Comparison of ENCODE assay signal across 8 mouse cellular contexts in the genomic region with DNA sequence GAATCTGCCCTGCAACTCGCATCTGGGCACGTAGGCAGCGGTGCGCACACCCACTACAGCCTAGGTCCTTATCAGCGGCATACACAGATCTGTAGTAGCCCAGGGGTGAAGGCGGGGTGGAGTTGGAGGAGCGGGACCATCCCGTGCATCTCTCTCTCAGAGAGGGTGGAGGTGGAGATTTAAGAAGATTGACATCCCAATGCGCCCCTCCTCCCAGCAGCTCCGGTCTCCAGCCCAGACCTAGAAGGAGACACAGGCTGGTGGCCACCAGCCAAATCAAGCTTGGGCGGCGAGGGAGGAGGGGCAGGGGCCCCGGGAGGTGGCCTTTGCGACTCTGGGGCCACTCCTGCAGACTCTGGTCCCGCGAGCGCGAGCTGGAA. TPM values are rescaled to one million over a fixed set of nuclear protein-coding genes. Genes with fewer than 3 reads are reported as not detected.
DNase-seq lines count a peak whose midpoint lies in the region; ATAC-seq and TF ChIP-seq lines count a peak whose summit lies in the region.

A gene (plus strand): TSS at position 274 of the 380 bp plus-strand sequence.

- H3K4me2 ChIP-seq in lung, embryonic 14.5 days = peak within 1 kb of the TSS; percentile 93
- H3K4me2 ChIP-seq in hindbrain, postnatal 0 days (ENCODE audit: low read depth, low read length) = peak within 1 kb of the TSS; percentile 76
- peak within 1 kb of the TSS; percentile 91 for H3K4me2 ChIP-seq in liver, embryonic 11.5 days

- peak; percentile 65 for DNase-seq in lung, embryonic 14.5 days
- DNase-seq in lung, postnatal 36 days = no peak
- DNase-seq in c-Kit-positive CD71-positive TER-119-negative erythroid progenitor cells, embryonic 14.5 days (ENCODE audit: low read depth) = peak; percentile 96
- DNase-seq in forebrain, embryonic 10.5 days (ENCODE audit: extremely low spot score, low spot score) = peak; percentile 59
- peak; percentile 87 for DNase-seq in hindbrain, postnatal 0 days (ENCODE audit: low spot score)
- peak; percentile 79 for DNase-seq in liver, embryonic 11.5 days (ENCODE audit: low spot score)
- DNase-seq in right cerebral cortex, adult 2 months (ENCODE audit: low spot score in 2 of 2) = peak; percentile 36 to 57
- DNase-seq in MN1 (ENCODE audit: low spot score) = no peak

- no peak within 1 kb of the TSS; the same call in 1 of the 2 replicates for H3K27ac ChIP-seq in lung, embryonic 14.5 days (ENCODE audit: low read depth)
- peak within 1 kb of the TSS; percentile 85 for H3K27ac ChIP-seq in forebrain, embryonic 10.5 days
- H3K27ac ChIP-seq in hindbrain, postnatal 0 days = peak within 1 kb of the TSS; percentile 89
- peak within 1 kb of the TSS; percentile 97 for H3K27ac ChIP-seq in liver, embryonic 11.5 days (ENCODE audit: low read depth, low read length)

- H3K9me3 ChIP-seq in lung, embryonic 14.5 days (ENCODE audit: low read depth, low read length) = no peaks in the 10 kb centered on the region
- H3K9me3 ChIP-seq in forebrain, embryonic 10.5 days = no peaks in the 10 kb centered on the region
- H3K9me3 ChIP-seq in hindbrain, postnatal 0 days (ENCODE audit: low read length) = no peaks in the 10 kb centered on the region
- H3K9me3 ChIP-seq in liver, embryonic 11.5 days (ENCODE audit: control insufficient read depth, low read length) = no peaks in the 10 kb centered on the region

- H3K9ac ChIP-seq in lung, embryonic 14.5 days = peak within 1 kb of the TSS; percentile 48
- peak within 1 kb of the TSS; percentile 95 for H3K9ac ChIP-seq in hindbrain, postnatal 0 days (replicated peaks; ENCODE audit: low read length)
- peak within 1 kb of the TSS; percentile 91 for H3K9ac ChIP-seq in liver, embryonic 11.5 days (ENCODE audit: low read depth, low read length)

- TF ChIP-seq CTCF in lung, embryonic 14.5 days (IDR thresholded peaks at IDR 0.05; ENCODE audit: low read depth) = no peak
- TF ChIP-seq CTCF in hindbrain, postnatal 0 days (IDR thresholded peaks at IDR 0.05; ENCODE audit: low read depth) = no peak

- no peaks in the 10 kb centered on the region for H3K4me1 ChIP-seq in lung, embryonic 14.5 days (ENCODE audit: insufficient read depth)
- H3K4me1 ChIP-seq in forebrain, embryonic 10.5 days = peaks cover 19% of the 10 kb centered on the region
- peaks cover 16% of the 10 kb centered on the region for H3K4me1 ChIP-seq in hindbrain, postnatal 0 days (ENCODE audit: insufficient read depth, low read length)
- H3K4me1 ChIP-seq in liver, embryonic 11.5 days (replicated peaks; ENCODE audit: control insufficient read depth, insufficient read depth, low read length) = peaks cover 42% of the 10 kb centered on the region

- H3K4me3 ChIP-seq in lung, embryonic 14.5 days (ENCODE audit: low read depth, low read length) = peak within 1 kb of the TSS; percentile 47
- H3K4me3 ChIP-seq in forebrain, embryonic 10.5 days = peak within 1 kb of the TSS; percentile 71
- H3K4me3 ChIP-seq in hindbrain, postnatal 0 days (ENCODE audit: low read length) = peak within 1 kb of the TSS; percentile 82
- peak within 1 kb of the TSS; percentile 87 for H3K4me3 ChIP-seq in liver, embryonic 11.5 days (ENCODE audit: low read depth, low read length)

- H3K27me3 ChIP-seq in lung, embryonic 14.5 days (ENCODE audit: insufficient read depth, low read length) = peaks cover 33% of the 10 kb centered on the region
- peaks cover 51% of the 10 kb centered on the region for H3K27me3 ChIP-seq in forebrain, embryonic 10.5 days (ENCODE audit: poor library complexity, severe bottlenecking)
- H3K27me3 ChIP-seq in hindbrain, postnatal 0 days (ENCODE audit: insufficient read depth, low read length) = no peaks in the 10 kb centered on the region
- H3K27me3 ChIP-seq in liver, embryonic 11.5 days (replicated peaks; ENCODE audit: control insufficient read depth, insufficient read depth, low read length) = peaks cover 21% of the 10 kb centered on the region

- H3K36me3 ChIP-seq in lung, embryonic 14.5 days (ENCODE audit: insufficient read depth) = no peaks in the 10 kb centered on the region
- no peaks in the 10 kb centered on the region for H3K36me3 ChIP-seq in forebrain, embryonic 10.5 days (replicated peaks)
- H3K36me3 ChIP-seq in hindbrain, postnatal 0 days (ENCODE audit: insufficient read depth, low read length) = peaks cover under 1% of the 10 kb centered on the region; the same call in 1 of the 2 replicates
- H3K36me3 ChIP-seq in liver, embryonic 11.5 days (ENCODE audit: control insufficient read depth, insufficient read depth, low read length) = peaks cover 10% of the 10 kb centered on the region; the same call in 1 of the 2 replicates

- 2% methylated on average over 18 of the region's 18 CpGs for WGBS in lung, embryonic 14.5 days
- 3% methylated on average over 18 of the region's 18 CpGs for WGBS in forebrain, embryonic 10.5 days
- 2% methylated on average over 18 of the region's 18 CpGs for WGBS in hindbrain, postnatal 0 days
- WGBS in liver, embryonic 11.5 days = 2% methylated on average over 18 of the region's 18 CpGs

- peak; percentile 87 for ATAC-seq in lung, embryonic 14.5 days (ENCODE audit: insufficient read depth)
- peak; percentile 91 for ATAC-seq in hindbrain, postnatal 0 days
- peak; percentile 98 for ATAC-seq in liver, embryonic 11.5 days (replicated peaks; ENCODE audit: low FRiP score)

RNA-seq across cellular contexts. Expression of the gene that starts here (rescaled TPM):
- polyA plus RNA-seq in lung, embryonic 14.5 days (2014; fragmentation: Nextera tagmentation; extraction: Ambion mirVana) = 0.09 TPM in 1 of 2 replicates, not detected in the other
- polyA plus RNA-seq in forebrain, embryonic 10.5 days (2016; fragmentation: Nextera tagmentation; extraction: Ambion mirVana) = 1.6 and 2.0 TPM in 2 replicates
- total RNA-seq in hindbrain, postnatal 0 days (2014; rRNA removed) = 22.4 and 25.7 TPM in 2 replicates
- polyA plus RNA-seq in hindbrain, postnatal 0 days (2015; fragmentation: Nextera tagmentation; extraction: Ambion mirVana) = 8.1 and 8.5 TPM in 2 replicates
- polyA plus RNA-seq in liver, embryonic 11.5 days (2014; fragmentation: Nextera tagmentation; extraction: Ambion mirVana) = 22.8 and 23.5 TPM in 2 replicates

Comparison
In these comparisons a context has a peak if more than half of its experiments do, and no peak if none do; other contexts are left out.
1. Peak in DNase-seq, ATAC-seq, H3K4me3 ChIP-seq, H3K9ac ChIP-seq and H3K4me2 ChIP-seq in lung, embryonic 14.5 days; RNA of the gene not detected or under 1 TPM.
2. DNase-seq: peak in c-Kit-positive CD71-positive TER-119-negative erythroid progenitor cells, embryonic 14.5 days (single experiment), forebrain, embryonic 10.5 days (single experiment), hindbrain, postnatal 0 days (single experiment), liver, embryonic 11.5 days (single experiment) and right cerebral cortex, adult 2 months (2 of 2); none in lung, postnatal 36 days (single experiment) and MN1 (single experiment).
3. Peak in every context shown above with its lines, with median percentiles within 50 percentile points of each other: ATAC-seq, H3K4me2 ChIP-seq, H3K4me3 ChIP-seq and H3K9ac ChIP-seq.